Mouse (Mus musculus): ENCODE data around the gene Wnt11. TPM values are rescaled to one million over a fixed set of nuclear protein-coding genes. Genes with fewer than 3 reads are reported as not detected.
A peak's percentile ranks its signal among the peaks of the same experiment; 100 is the strongest.

The Wnt11 gene
- polyA plus RNA-seq, 1 experiment, result 10.1 TPM

DNA sequence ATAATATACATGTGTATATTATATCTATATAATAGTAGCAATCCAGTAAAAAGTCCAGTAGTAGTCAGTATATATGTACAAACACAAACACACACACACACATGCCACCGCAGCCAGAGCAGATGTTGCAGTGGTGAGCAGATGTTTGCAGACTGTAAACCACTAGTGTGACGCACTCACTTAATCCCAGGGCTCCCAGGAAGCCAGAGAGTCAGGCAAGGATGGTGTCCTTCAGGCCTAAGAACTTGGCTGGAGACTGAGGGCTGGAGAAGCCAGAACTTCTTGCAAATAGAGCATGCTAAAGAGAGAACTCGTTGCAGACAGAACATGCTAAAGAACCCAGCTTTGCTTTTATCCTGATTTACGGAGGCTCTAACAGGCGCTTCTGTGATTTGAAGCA, 39.3 kb upstream of the Wnt11 start:
- Histone ChIP-seq H3K4me3 (ENCODE audit: insufficient read depth, low read depth, low read length) (no peak overlapping the region), H3K36me3 (ENCODE audit: control insufficient read depth, insufficient read depth, low read length) (no peaks in the 10 kb centered on the region), H3K27ac (ENCODE audit: insufficient read depth, low read depth, low read length) (no peak overlapping the region), H3K27me3 (replicated peaks; ENCODE audit: control insufficient read depth, insufficient read depth, low read length) (no peaks in the 10 kb centered on the region), H3K4me1 (ENCODE audit: control insufficient read depth, insufficient read depth, low read length) (no peaks in the 10 kb centered on the region; the same call in 1 of the 2 replicates)
- no peak for DNase-seq
- WGBS, result 91% methylated on average over 5 of the region's 5 CpGs
- no peak for TF ChIP-seq CTCF (conservative IDR thresholded peaks at IDR 0.05; ENCODE audit: insufficient read depth, insufficient read length, low read depth, low read length)
- no peak for TF ChIP-seq POLR2A (IDR thresholded peaks at IDR 0.05; ENCODE audit: low read depth, low read length)

DNA sequence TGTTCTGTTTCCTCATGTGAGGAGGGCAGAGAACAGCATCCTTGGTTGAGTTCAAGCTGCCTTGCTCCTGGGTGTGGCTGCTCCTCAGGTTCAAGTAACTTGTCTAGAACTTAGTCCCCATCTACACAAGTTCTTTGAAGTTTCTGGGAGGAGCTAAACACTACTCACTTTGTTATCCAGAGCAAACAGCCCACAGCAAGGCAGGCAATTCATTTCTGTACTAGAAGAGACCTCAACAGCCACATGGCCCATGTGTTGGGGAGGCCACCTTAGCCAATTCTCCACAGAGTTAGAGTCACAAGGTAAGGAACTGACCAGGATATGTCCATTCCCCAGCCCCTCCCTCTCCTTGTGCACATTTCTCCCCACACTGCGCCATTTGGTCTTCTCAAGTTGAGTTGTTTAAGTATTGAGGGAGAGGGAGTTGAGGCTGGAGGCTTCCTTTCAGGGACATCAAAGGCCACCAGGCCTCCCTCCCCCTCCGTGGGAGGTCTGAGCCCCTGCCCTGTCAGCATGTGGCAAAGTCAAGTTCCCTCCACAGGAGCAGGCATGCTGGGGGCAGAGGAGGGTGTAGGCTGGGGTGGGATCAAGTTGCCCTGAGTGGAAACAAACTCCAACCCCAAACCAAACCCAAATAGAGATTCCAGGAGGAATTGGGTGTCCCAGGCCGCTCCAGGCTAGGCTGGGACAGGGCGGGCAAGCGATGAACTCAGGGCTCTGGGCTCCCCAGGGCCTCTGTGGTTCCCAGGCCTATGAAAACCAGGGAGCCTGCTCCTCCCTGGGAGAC, 37.4 kb upstream of the Wnt11 start:
- 67% methylated on average over 5 of the region's 5 CpGs for WGBS
- no peak for DNase-seq
- Histone ChIP-seq H3K36me3 (ENCODE audit: control insufficient read depth, insufficient read depth, low read length) (no peaks in the 10 kb centered on the region), H3K4me3 (ENCODE audit: insufficient read depth, low read depth, low read length) (no peak overlapping the region), H3K27ac (ENCODE audit: insufficient read depth, low read depth, low read length) (no peak overlapping the region), H3K27me3 (replicated peaks; ENCODE audit: control insufficient read depth, insufficient read depth, low read length) (no peaks in the 10 kb centered on the region), H3K4me1 (ENCODE audit: control insufficient read depth, insufficient read depth, low read length) (no peaks in the 10 kb centered on the region; the same call in 1 of the 2 replicates)
- TF ChIP-seq CTCF (conservative IDR thresholded peaks at IDR 0.05; ENCODE audit: insufficient read depth, insufficient read length, low read depth, low read length) (no peak), POLR2A (IDR thresholded peaks at IDR 0.05; ENCODE audit: low read depth, low read length) (no peak)

DNA sequence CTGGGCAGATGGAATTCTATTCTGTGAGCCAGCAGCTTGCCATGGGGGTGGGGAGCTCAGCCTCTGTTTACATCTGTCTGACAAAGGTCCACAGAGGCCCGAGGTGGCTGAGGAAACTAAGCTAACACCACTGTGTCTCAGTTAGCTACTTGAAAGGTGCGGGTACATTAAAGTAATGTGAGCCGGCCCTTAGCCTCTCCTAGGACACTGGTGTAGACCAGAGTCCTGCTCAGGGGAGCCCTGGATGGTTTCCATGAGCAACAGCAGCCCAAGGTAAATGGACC, 36.8 kb upstream of the Wnt11 start:
- H3K4me1 ChIP-seq (ENCODE audit: control insufficient read depth, insufficient read depth, low read length), result no peaks in the 10 kb centered on the region; the same call in 1 of the 2 replicates
- no peak overlapping the region for H3K4me3 ChIP-seq (ENCODE audit: insufficient read depth, low read depth, low read length)
- no peaks in the 10 kb centered on the region for H3K36me3 ChIP-seq (ENCODE audit: control insufficient read depth, insufficient read depth, low read length)
- WGBS, result 67% methylated on average over 3 of the region's 3 CpGs
- H3K27ac ChIP-seq (ENCODE audit: insufficient read depth, low read depth, low read length), result no peak overlapping the region
- DNase-seq, result no peak
- no peaks in the 10 kb centered on the region for H3K27me3 ChIP-seq (replicated peaks; ENCODE audit: control insufficient read depth, insufficient read depth, low read length)
- TF ChIP-seq POLR2A (IDR thresholded peaks at IDR 0.05; ENCODE audit: low read depth, low read length) (no peak), CTCF (conservative IDR thresholded peaks at IDR 0.05; ENCODE audit: insufficient read depth, insufficient read length, low read depth, low read length) (no peak)

DNA sequence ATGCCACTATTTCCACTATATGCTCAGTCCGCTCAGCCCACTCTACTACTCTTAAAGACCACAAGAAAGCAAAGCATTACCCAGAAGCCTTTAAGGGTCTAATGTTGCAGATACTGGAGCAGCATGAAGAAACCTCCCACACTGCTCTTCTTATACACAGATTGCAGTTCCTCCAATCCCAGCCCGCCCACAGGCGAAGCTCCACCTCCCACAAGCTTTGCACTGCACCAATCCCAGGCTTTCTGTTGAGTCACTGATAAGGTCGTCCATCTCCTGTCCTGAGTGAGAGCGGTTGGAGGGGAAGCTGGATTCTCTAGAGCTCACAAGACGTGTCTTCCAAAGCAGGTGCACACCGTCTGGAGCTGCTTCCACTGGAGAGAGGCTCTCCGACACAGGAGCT, 34.5 kb upstream of the Wnt11 start:
- Histone ChIP-seq H3K4me3 (ENCODE audit: insufficient read depth, low read depth, low read length) (no peak overlapping the region), H3K36me3 (ENCODE audit: control insufficient read depth, insufficient read depth, low read length) (no peaks in the 10 kb centered on the region), H3K4me1 (ENCODE audit: control insufficient read depth, insufficient read depth, low read length) (no peaks in the 10 kb centered on the region), H3K27ac (ENCODE audit: insufficient read depth, low read depth, low read length) (no peak overlapping the region), H3K27me3 (replicated peaks; ENCODE audit: control insufficient read depth, insufficient read depth, low read length) (no peaks in the 10 kb centered on the region)
- TF ChIP-seq POLR2A (IDR thresholded peaks at IDR 0.05; ENCODE audit: low read depth, low read length) (no peak), CTCF (conservative IDR thresholded peaks at IDR 0.05; ENCODE audit: insufficient read depth, insufficient read length, low read depth, low read length) (no peak)
- 77% methylated on average over 8 of the region's 8 CpGs for WGBS
- DNase-seq, result no peak

DNA sequence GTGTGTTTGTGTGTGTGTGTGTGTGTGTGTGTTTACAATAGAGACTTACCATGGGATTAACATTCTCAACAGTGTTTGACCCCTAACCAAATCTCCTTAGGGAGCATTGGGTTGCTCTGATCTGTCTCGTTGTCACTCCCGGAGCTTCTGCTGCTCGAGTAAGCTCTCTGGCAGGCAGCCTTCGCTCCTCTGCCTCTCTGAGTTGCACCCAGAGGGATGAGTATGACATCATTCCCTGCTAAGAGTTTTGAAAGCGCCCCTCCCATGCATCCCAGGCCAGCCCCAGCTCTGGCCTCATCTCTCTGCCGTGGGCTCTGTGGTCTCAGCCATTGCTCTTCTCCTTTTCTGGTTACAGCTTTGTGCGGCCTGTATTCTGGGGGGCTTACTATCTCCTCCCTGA, 33.8 kb upstream of the Wnt11 start:
- no peak for TF ChIP-seq POLR2A (IDR thresholded peaks at IDR 0.05; ENCODE audit: low read depth, low read length)
- no peak overlapping the region for H3K27ac ChIP-seq (ENCODE audit: insufficient read depth, low read depth, low read length)
- H3K36me3 ChIP-seq (ENCODE audit: control insufficient read depth, insufficient read depth, low read length), result no peaks in the 10 kb centered on the region
- no peak overlapping the region for H3K4me3 ChIP-seq (ENCODE audit: insufficient read depth, low read depth, low read length)
- no peaks in the 10 kb centered on the region for H3K4me1 ChIP-seq (ENCODE audit: control insufficient read depth, insufficient read depth, low read length)
- H3K27me3 ChIP-seq (replicated peaks; ENCODE audit: control insufficient read depth, insufficient read depth, low read length), result no peaks in the 10 kb centered on the region
- WGBS, result 80% methylated on average over 7 of the region's 7 CpGs
- no peak for DNase-seq

DNA sequence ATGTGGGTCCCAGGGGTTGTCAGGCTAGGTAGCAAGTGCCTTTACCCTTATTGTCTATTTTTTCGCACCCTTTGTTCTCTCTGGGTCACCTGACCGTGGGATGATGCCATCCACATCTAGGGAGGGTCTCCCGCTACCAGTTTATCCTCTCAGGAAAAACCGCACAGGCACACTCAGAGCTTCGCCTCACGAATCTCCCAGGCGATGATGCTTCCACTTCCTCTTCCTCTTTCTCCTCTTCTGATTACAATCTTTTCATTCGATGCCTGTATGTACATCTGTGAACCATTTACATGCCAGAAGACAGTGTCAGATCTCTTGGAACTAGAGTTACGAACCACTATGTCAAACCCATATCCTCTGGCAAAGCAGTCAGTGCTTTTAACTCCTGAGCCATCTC, 31.7 kb upstream of the Wnt11 start:
- Histone ChIP-seq H3K4me1 (ENCODE audit: control insufficient read depth, insufficient read depth, low read length) (no peaks in the 10 kb centered on the region), H3K27ac (ENCODE audit: insufficient read depth, low read depth, low read length) (no peak overlapping the region), H3K36me3 (ENCODE audit: control insufficient read depth, insufficient read depth, low read length) (no peaks in the 10 kb centered on the region), H3K27me3 (replicated peaks; ENCODE audit: control insufficient read depth, insufficient read depth, low read length) (no peaks in the 10 kb centered on the region), H3K4me3 (ENCODE audit: insufficient read depth, low read depth, low read length) (no peak overlapping the region)
- DNase-seq, result no peak
- TF ChIP-seq POLR2A (IDR thresholded peaks at IDR 0.05; ENCODE audit: low read depth, low read length), result no peak
- no peak for TF ChIP-seq CTCF (conservative IDR thresholded peaks at IDR 0.05; ENCODE audit: insufficient read depth, insufficient read length, low read depth, low read length)
- WGBS, result 79% methylated on average over 9 of the region's 9 CpGs

DNA sequence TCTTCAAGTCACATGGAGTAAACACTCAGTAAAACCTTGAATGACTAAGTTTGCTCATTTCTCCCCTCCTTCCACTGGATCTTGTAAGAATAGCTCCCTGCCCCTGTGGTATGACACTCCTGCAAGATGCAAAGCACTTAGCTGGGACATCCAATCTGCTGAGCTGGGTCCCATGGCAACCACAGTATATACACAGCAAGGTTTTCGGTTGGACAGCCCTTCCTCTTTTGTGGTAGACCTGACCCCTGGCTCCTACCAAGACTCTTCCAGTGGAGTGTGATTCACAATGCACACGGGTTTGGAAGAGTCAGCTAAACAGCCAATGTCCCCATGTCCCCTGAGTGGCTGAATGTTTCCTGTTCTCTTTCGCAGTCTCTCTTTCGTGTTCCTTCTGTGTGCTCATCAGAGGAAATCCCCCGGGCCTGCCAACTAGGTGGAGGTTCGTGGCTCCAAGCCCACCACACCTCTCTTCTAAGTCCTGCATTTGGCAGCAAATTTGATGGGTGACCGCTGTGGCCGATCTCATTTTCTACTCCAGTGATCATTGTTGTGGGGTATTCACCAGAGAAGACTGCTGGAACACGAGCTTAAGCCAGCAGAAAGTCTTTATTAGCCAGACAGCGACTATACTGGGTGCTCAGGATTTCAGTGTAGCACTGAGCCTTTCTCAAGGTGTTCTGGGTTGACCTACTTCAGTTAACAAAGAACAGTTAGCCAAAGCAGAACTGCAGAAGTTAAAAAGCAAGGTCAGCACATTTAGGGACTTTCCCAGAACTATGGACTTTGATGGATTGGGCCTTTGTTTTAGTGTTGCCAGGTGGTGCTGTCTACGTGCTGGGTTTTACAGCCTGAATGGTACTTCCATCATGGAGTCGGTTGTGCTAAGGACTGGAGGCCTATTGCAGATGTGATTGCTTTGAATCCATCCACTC, 29.8 kb upstream of the Wnt11 start:
- Histone ChIP-seq H3K27ac (ENCODE audit: insufficient read depth, low read depth, low read length) (no peak overlapping the region), H3K4me3 (ENCODE audit: insufficient read depth, low read depth, low read length) (no peak overlapping the region), H3K4me1 (ENCODE audit: control insufficient read depth, insufficient read depth, low read length) (no peaks in the 10 kb centered on the region), H3K36me3 (ENCODE audit: control insufficient read depth, insufficient read depth, low read length) (no peaks in the 10 kb centered on the region), H3K27me3 (replicated peaks; ENCODE audit: control insufficient read depth, insufficient read depth, low read length) (no peaks in the 10 kb centered on the region)
- peak; percentile 55 for DNase-seq
- TF ChIP-seq CTCF (conservative IDR thresholded peaks at IDR 0.05; ENCODE audit: insufficient read depth, insufficient read length, low read depth, low read length), result no peak
- TF ChIP-seq POLR2A (IDR thresholded peaks at IDR 0.05; ENCODE audit: low read depth, low read length), result no peak
- 34% methylated on average over 12 of the region's 12 CpGs for WGBS

Data from kidney, adult 2 months (tissue).